Mouse (Mus musculus): ENCODE measurements around the gene Med21.

The Med21 gene

DNA sequence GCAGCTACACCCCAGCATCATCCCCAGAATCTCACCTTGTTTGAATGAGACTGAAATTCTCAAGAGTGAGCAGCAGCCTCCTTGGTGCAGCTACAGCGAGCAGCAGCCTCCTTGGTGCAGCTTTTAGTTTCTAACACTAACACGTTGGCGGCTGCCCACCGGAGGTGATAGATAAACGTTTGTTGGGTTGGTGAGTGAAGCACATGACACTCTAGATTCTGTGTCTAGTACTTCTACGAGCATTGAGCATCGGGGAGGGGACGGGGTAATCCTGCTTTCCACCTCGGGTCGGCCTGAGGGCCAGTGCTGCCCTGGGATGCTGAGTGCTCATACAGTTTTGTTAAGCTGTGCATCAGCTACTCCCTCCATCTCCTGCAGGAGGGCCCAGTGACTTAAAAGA is 34.6 kb downstream of the Med21 start:
- no peak for ATAC-seq (ENCODE audit: insufficient number of reproducible peaks, low FRiP score, low TSS enrichment)

DNA sequence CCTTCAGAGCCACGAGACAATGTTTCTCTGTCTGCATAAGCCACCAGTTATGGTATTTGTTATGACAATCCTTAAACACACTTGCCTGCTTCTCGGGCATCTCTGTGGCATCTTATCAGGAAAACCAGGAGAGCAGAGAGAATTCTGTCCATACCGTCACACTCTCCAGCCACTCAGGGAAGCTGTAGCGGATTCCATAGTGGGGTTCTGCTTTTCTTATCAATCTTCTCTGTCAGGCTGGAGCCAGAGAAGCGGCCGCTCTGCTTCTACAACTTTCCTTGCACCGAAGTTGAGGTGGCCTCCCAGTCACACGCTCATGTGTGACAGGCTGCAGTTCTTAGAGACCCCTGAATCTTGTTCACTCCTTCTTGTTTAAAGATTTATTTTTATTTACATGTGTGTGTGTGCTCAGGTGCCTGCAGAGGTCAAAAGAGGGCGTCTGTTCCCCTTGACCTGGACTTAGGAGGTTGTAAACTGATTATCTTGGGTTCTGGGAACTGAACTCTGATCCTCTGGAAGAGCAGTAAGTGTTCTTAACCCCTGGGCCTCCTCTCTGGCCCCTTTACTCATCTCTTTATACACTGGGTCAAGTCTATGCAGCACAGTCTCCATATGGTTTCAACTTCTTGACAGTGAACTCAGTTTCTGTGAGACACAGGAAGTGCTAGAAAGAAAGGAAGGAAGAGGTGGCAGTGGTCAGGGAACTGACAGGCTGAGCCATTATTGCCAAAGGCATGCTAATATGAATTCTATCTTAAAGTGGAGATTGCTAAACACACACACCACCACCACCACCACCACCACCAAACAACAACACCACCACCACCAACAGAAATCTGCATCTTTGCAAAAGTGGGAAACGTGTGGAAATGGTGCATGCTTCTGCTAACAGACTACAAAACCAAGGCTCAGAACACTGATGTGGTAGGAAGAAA is 36.1 kb downstream of the Med21 start:
- no peak for ATAC-seq (ENCODE audit: insufficient number of reproducible peaks, low FRiP score, low TSS enrichment)

DNA sequence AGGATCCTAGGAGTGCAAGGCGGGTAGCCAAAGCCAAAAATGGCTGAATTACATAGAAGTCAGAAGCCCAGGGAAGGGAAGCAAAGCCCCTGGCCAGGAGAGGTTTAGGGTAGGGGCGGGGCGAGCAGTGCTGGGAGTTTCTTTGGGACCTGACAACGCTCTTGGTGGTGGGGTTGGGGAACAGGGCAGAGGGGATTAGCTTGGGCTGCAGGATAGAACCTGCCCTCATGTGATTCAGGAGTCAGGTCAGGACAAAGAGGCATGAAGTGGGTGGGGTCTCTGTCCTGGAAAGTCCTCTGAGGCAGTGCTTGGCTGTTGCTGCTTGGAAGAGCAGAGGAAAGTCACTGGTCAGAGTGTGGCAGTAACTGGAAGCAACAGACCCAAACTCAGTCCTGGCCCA is 41.5 kb downstream of the Med21 start:
- ATAC-seq (ENCODE audit: insufficient number of reproducible peaks, low FRiP score, low TSS enrichment), result no peak

DNA sequence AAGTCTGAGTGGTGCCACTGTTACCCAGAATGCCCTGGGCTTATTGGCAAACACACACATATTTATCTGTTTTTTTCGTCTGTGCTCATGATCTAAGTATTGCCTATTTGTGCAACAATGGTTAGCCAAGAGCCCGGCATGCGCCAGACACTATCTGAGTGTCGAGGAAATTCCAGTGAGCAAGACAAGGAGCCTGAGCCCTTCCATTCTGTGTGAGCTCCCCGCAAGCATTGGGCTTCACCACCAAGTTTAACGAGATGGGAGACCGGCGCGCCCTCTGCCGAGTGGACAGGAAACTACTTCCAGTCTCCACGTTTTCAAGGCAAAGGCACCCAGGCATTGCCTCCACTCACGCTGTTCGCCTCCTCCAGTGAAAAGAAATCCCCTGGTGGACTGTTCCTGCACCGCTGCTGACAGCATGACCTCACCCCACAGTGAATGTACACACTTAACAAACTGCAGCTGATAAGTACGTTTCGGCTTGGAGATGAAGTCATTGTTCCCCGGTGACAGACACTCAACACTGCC is 43.5 kb downstream of the Med21 start:
- ATAC-seq (ENCODE audit: insufficient number of reproducible peaks, low FRiP score, low TSS enrichment), result no peak

DNA sequence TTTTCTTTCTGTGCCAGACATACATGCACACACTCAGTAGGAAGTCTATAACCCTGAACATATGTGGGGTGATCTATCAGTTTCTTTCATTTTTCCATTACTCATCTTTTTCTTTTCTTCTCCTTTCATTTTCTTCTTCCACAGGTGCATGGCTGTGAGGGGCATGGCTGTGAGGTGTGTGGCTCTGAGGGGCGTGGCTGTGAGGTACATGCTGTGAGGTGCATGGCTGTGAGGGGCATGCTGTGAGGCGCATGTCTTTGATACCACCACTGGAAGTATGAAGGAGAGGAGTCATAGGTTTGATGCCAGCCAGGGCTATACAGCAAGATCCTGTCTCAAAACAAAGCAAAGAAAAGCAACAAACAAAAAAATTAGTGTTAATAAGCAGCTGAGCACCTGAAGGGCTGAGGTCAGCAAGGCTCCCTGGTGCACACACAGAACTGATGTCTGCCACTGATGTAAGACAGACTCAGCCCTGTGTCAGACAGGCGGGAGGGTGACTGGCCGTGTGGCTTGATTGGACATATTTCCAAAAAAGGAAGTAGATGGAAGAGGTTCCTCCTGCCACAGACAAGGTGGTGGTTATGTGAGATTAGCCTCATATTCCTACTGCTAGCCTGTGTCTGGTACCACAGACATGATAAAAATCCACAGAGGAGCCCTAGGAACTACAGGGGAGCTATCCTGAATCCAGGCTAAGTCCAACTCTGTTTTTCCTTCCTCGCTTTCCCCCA is 44.3 kb downstream of the Med21 start:
- no peak for ATAC-seq (ENCODE audit: insufficient number of reproducible peaks, low FRiP score, low TSS enrichment)

DNA sequence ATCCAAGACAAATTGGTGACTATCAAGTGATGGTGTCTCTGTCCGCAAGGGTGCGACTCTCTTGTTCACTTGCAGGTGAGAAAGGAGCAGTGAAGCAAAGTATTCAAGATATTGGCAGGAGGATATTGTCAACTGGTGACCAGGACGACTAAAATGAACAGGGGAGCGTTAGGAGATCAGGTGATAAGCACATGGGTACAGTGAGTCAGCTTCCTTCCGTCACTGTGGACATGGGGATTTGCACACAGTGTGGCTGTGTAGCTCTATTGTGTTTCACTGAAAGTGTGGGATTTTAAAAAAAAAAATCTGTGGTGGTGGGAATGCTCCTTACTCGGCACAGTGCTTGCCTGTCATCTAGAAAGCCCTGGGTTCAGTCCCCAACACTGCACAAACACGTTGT is 45.7 kb downstream of the Med21 start:
- no peak for ATAC-seq (ENCODE audit: insufficient number of reproducible peaks, low FRiP score, low TSS enrichment)

DNA sequence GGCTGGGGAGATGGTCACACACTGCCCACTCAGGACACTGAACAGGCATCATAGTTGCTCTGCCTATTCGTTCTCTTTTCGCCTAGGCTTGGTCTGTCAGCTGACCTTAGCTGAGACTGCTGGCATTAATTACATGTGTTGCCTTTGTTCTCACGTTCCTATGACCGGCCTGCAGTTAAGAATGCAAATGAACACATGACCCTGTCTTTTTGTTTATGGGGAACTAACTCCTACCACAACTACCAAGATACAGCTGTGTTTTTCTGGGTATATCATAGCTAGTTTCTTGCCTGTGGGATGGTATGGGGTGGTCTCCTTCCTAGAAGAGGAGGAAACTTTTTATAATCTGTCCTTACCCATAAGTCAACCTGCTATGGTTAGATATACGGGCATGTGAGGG is 46.5 kb downstream of the Med21 start:
- ATAC-seq (ENCODE audit: insufficient number of reproducible peaks, low FRiP score, low TSS enrichment), result no peak

DNA sequence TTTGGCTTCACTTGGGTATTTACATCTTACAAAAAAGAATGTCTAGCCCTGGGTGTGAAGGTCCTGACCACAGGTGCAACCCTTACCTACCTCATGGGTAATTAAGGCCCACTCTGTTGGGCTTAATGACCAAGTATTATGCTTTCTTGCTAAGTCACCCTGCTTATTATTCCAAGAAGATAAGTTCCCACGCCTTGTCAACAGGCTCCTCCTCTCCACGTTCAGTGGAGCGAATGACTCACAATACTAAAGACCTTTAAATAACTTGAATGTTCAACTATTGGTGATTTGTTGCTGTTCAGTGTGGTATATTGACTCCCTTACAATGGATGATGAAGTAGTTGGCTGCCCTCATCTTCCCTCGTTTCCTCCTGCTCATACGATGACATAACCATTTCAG is 55.4 kb downstream of the Med21 start:
- ATAC-seq (ENCODE audit: insufficient number of reproducible peaks, low FRiP score, low TSS enrichment), result no peak

DNA sequence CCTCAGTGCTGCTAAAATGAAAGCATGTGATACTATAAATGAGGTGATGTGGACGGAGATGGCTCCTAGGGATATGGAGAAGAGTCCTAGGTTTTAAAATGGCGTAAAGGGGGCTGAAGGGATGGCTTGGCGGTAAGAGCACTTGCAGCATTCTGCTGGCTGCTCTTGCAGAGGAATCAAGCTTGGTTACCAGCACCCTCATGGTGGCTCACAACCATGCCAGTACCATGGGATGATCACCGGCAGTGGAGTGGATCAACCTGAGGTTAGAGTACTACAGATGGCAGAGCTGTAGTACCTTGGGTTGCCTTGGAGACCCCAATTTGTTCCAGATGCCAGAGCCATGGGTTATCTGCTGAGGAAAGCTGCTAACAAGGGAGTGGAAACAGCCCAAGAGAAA is 56.0 kb downstream of the Med21 start:
- ATAC-seq (ENCODE audit: insufficient number of reproducible peaks, low FRiP score, low TSS enrichment), result no peak
